ENCODE assay signal across 10 mouse cellular contexts in the genomic region with DNA sequence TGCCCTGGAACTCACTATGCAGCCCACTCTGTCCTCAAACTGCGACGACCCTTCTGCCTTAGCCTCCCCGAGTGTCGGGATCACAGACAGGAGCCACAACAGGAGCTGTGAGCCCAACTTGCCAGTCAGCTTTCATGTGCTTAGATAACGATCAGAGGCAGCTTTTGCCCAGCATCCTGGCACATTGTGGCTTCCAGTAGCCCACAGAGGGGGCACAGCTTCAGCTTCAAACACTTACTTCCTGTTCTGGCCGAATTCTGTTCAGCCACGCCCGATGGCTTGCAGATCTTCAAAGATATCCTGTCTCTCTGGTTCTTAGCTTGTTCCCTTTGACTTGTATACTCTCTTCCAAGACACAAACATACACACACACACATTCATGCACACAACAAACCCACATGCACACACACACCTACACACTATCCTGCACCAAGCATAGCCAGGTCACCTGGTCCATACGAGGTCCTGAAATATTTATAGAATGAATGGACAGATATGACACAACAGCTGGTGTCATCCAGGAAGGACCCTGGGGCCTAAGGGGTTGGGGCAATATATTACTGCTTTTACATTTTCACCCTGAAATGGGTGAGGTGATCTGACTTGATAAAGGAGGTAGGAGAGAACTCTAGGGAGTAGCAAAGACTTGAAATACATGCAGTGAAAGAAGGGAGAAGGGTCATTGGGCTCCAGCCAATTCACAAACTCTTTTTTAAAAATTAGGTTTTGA. TPM values are rescaled to one million over a fixed set of nuclear protein-coding genes. Genes with fewer than 3 reads are reported as not detected.
DNase-seq lines count a peak whose midpoint lies in the region; ATAC-seq and TF ChIP-seq lines count a peak whose summit lies in the region.
"Had no signal": no experiment of that assay in that cellular context is flagged by ENCODE, and none has a peak within 500 bp of the region (broad histone marks: within the 10 kb centered on the region; RNA-seq: fewer than 3 reads in every experiment).

No protein-coding gene starts in this region.

- ATAC-seq in liver, embryonic 12.5 days = peak; percentile 28
- peak; percentile 64; the same call in 1 of the 2 replicates for ATAC-seq in neutrophil, adult 5-6 weeks (ENCODE audit: extremely low read depth, insufficient number of reproducible peaks, low FRiP score, poor library complexity, severe bottlenecking)
- ATAC-seq in hindbrain, postnatal 0 days = no peak

- peaks cover 10% of the 10 kb centered on the region; the same call in 1 of the 2 replicates for H3K4me1 ChIP-seq in spleen, adult 2 months (ENCODE audit: control insufficient read depth, insufficient read depth, insufficient read length)
- peaks cover 12% of the 10 kb centered on the region for H3K4me1 ChIP-seq in bone marrow macrophage, adult 2 months (ENCODE audit: control insufficient read depth, insufficient read depth, low read length)
- H3K4me1 ChIP-seq in liver, embryonic 12.5 days = peaks cover 46% of the 10 kb centered on the region
- H3K4me1 ChIP-seq in cerebellum, adult 2 months (ENCODE audit: control insufficient read depth, insufficient read depth, low read length) = peaks cover 4% of the 10 kb centered on the region; the same call in 1 of the 2 replicates
- H3K4me1 ChIP-seq in hindbrain, postnatal 0 days (ENCODE audit: insufficient read depth, low read length) = no peaks in the 10 kb centered on the region
- H3K4me1 ChIP-seq: forebrain, embryonic 12.5 days had no signal

- H3K4me3 ChIP-seq in spleen, adult 2 months (ENCODE audit: extremely low read depth, insufficient read depth, insufficient read length) = peak overlapping the region; percentile 3; the same call in 1 of the 2 replicates
- H3K4me3 ChIP-seq in bone marrow macrophage, adult 2 months (ENCODE audit: insufficient read depth, low read length) = no peak overlapping the region
- H3K4me3 ChIP-seq in liver, embryonic 12.5 days = no peak overlapping the region
- no peak overlapping the region for H3K4me3 ChIP-seq in cerebellum, adult 2 months (replicated peaks; ENCODE audit: insufficient read depth, low read depth, low read length)
- no peak overlapping the region for H3K4me3 ChIP-seq in hindbrain, postnatal 0 days (ENCODE audit: low read length)
- H3K4me3 ChIP-seq: forebrain, embryonic 12.5 days had no signal

- H3K27ac ChIP-seq in spleen, adult 2 months (ENCODE audit: insufficient read depth, low read length) = peak overlapping the region; percentile 85
- peak overlapping the region; percentile 25 for H3K27ac ChIP-seq in bone marrow macrophage, adult 2 months (ENCODE audit: insufficient read depth, low read depth, low read length)
- peak overlapping the region; percentile 78 for H3K27ac ChIP-seq in liver, embryonic 12.5 days
- H3K27ac ChIP-seq in cerebellum, adult 2 months (ENCODE audit: insufficient read depth, low read length) = no peak overlapping the region
- H3K27ac ChIP-seq in hindbrain, postnatal 0 days = no peak overlapping the region
- H3K27ac ChIP-seq: forebrain, embryonic 12.5 days had no signal

- H3K9ac ChIP-seq in liver, embryonic 12.5 days = peak overlapping the region; percentile 47; the same call in 1 of the 2 replicates
- H3K9ac ChIP-seq in hindbrain, postnatal 0 days (replicated peaks; ENCODE audit: low read length) = no peak overlapping the region
- H3K9ac ChIP-seq: forebrain, embryonic 12.5 days had no signal

- 8% methylated on average over 9 of the region's 9 CpGs for WGBS in spleen, adult 2 months
- WGBS in liver, embryonic 12.5 days (ENCODE audit: insufficient replicate concordance) = 24% methylated on average over 9 of the region's 9 CpGs
- 70% methylated on average over 9 of the region's 9 CpGs for WGBS in cerebellum, adult 2 months
- 72% methylated on average over 9 of the region's 9 CpGs for WGBS in hindbrain, postnatal 0 days

- peak in 1 of 2 experiments; percentile 48 for DNase-seq in spleen, adult 2 months (ENCODE audit: low read depth in 1 of 2, low spot score in 2 of 2)
- no peak for DNase-seq in spleen, postnatal 4 days (ENCODE audit: low spot score in 2 of 2)
- DNase-seq in cerebellum, adult 2 months = no peak
- DNase-seq in hindbrain, postnatal 0 days (ENCODE audit: low spot score) = no peak
- DNase-seq: kidney, postnatal 14 days had no signal

- TF ChIP-seq CTCF in spleen, adult 2 months (IDR thresholded peaks at IDR 0.05; ENCODE audit: extremely low read depth, insufficient read depth, insufficient read length, insufficient replicate concordance) = no peak
- no peak for TF ChIP-seq CTCF in bone marrow macrophage, adult 2 months (IDR thresholded peaks at IDR 0.05; ENCODE audit: low read depth, low read length)
- no peak for TF ChIP-seq CTCF in cerebellum, adult 2 months (IDR thresholded peaks at IDR 0.05; ENCODE audit: borderline replicate concordance, insufficient read depth, low read depth, low read length)
- TF ChIP-seq CTCF in hindbrain, postnatal 0 days (IDR thresholded peaks at IDR 0.05; ENCODE audit: low read depth) = no peak

- TF ChIP-seq POLR2A in spleen, adult 2 months (IDR thresholded peaks at IDR 0.05; ENCODE audit: low read depth, low read length) = no peak; the same call in 1 of the 2 replicates
- no peak for TF ChIP-seq POLR2A in bone marrow macrophage, adult 2 months (IDR thresholded peaks at IDR 0.05; ENCODE audit: borderline replicate concordance, low read depth, low read length)
- no peak for TF ChIP-seq POLR2A in cerebellum, adult 2 months (IDR thresholded peaks at IDR 0.05; ENCODE audit: borderline replicate concordance, insufficient read depth, low read length)

- no peaks in the 10 kb centered on the region for H3K27me3 ChIP-seq in spleen, adult 2 months (ENCODE audit: control insufficient read depth, insufficient read depth, low read length)
- H3K27me3 ChIP-seq in liver, embryonic 12.5 days (replicated peaks) = no peaks in the 10 kb centered on the region
- H3K27me3 ChIP-seq in cerebellum, adult 2 months (ENCODE audit: control insufficient read depth, insufficient read depth, low read length) = no peaks in the 10 kb centered on the region
- no peaks in the 10 kb centered on the region for H3K27me3 ChIP-seq in hindbrain, postnatal 0 days (ENCODE audit: insufficient read depth, low read length)
- H3K27me3 ChIP-seq: forebrain, embryonic 12.5 days had no signal

- H3K4me2 ChIP-seq in liver, embryonic 12.5 days = peak overlapping the region; percentile 49
- H3K4me2 ChIP-seq in hindbrain, postnatal 0 days (ENCODE audit: low read depth, low read length) = no peak overlapping the region
- H3K4me2 ChIP-seq: forebrain, embryonic 12.5 days; midbrain, embryonic 11.5 days had no signal

- H3K9me3 ChIP-seq in liver, embryonic 12.5 days (replicated peaks) = no peaks in the 10 kb centered on the region
- no peaks in the 10 kb centered on the region for H3K9me3 ChIP-seq in hindbrain, postnatal 0 days (ENCODE audit: low read length)
- H3K9me3 ChIP-seq: forebrain, embryonic 12.5 days had no signal

- H3K36me3 ChIP-seq in spleen, adult 2 months (ENCODE audit: control insufficient read depth, insufficient read depth, low read length) = peaks cover under 1% of the 10 kb centered on the region; the same call in 1 of the 2 replicates
- peaks cover 11% of the 10 kb centered on the region for H3K36me3 ChIP-seq in liver, embryonic 12.5 days
- no peaks in the 10 kb centered on the region for H3K36me3 ChIP-seq in hindbrain, postnatal 0 days (ENCODE audit: insufficient read depth, low read length)

RNA-seq across cellular contexts. Expression of gene Myl6b, which starts 6.3 kb away (rescaled TPM):
- polyA plus RNA-seq in spleen, adult 2 months (2012; rRNA removed) = 0.67 and 1.1 TPM in 2 replicates
- 2.5 and 3.9 TPM in 2 replicates for polyA plus RNA-seq in bone marrow macrophage, adult 2 months (2012; ENCODE audit: insufficient read depth, insufficient read length, missing spikeins)
- 1.3 and 1.6 TPM in 2 replicates for polyA plus RNA-seq in liver, embryonic 12.5 days (2016; fragmentation: Nextera tagmentation; extraction: Ambion mirVana)
- total RNA-seq in neutrophil, adult 5-6 weeks (2017) = 0.58 and 2.0 TPM in 2 replicates
- 28.9 and 36.1 TPM in 2 replicates for polyA plus RNA-seq in cerebellum, adult 2 months (2012; rRNA removed)
- 27.1 and 34.6 TPM in 2 replicates for total RNA-seq in hindbrain, postnatal 0 days (2014; rRNA removed)
- polyA plus RNA-seq in hindbrain, postnatal 0 days (2015; fragmentation: Nextera tagmentation; extraction: Ambion mirVana) = 4.2 and 4.9 TPM in 2 replicates

RNA-seq across cellular contexts. Expression of gene Myl6, which starts 10.9 kb away (rescaled TPM):
- polyA plus RNA-seq in spleen, adult 2 months (2012; rRNA removed) = 376 and 451 TPM in 2 replicates
- 1,186 and 1,257 TPM in 2 replicates for polyA plus RNA-seq in bone marrow macrophage, adult 2 months (2012; ENCODE audit: insufficient read depth, insufficient read length, missing spikeins)
- polyA plus RNA-seq in liver, embryonic 12.5 days (2016; fragmentation: Nextera tagmentation; extraction: Ambion mirVana) = 533 and 540 TPM in 2 replicates
- 1,334 and 1,420 TPM in 2 replicates for total RNA-seq in neutrophil, adult 5-6 weeks (2017)
- 1,381 and 1,434 TPM in 2 replicates for polyA plus RNA-seq in cerebellum, adult 2 months (2012; rRNA removed)
- total RNA-seq in hindbrain, postnatal 0 days (2014; rRNA removed) = 565 and 585 TPM in 2 replicates
- 1,081 and 1,089 TPM in 2 replicates for polyA plus RNA-seq in hindbrain, postnatal 0 days (2015; fragmentation: Nextera tagmentation; extraction: Ambion mirVana)

RNA-seq across cellular contexts. Expression of gene Esyt1, which starts 20.9 kb away (rescaled TPM):
- 121 and 148 TPM in 2 replicates for polyA plus RNA-seq in spleen, adult 2 months (2012; rRNA removed)
- polyA plus RNA-seq in bone marrow macrophage, adult 2 months (2012; ENCODE audit: insufficient read depth, insufficient read length, missing spikeins) = 179 and 197 TPM in 2 replicates
- 15.0 and 16.0 TPM in 2 replicates for polyA plus RNA-seq in liver, embryonic 12.5 days (2016; fragmentation: Nextera tagmentation; extraction: Ambion mirVana)
- 158 and 160 TPM in 2 replicates for total RNA-seq in neutrophil, adult 5-6 weeks (2017)
- polyA plus RNA-seq in cerebellum, adult 2 months (2012; rRNA removed) = 36.3 and 37.3 TPM in 2 replicates
- 22.9 and 29.0 TPM in 2 replicates for total RNA-seq in hindbrain, postnatal 0 days (2014; rRNA removed)
- 13.3 TPM in 2 replicates for polyA plus RNA-seq in hindbrain, postnatal 0 days (2015; fragmentation: Nextera tagmentation; extraction: Ambion mirVana)

RNA-seq across cellular contexts. Expression of gene Zc3h10, which starts 42.8 kb away (rescaled TPM):
- 17.4 and 19.9 TPM in 2 replicates for polyA plus RNA-seq in spleen, adult 2 months (2012; rRNA removed)
- 9.6 and 15.4 TPM in 2 replicates for polyA plus RNA-seq in bone marrow macrophage, adult 2 months (2012; ENCODE audit: insufficient read depth, insufficient read length, missing spikeins)
- 7.7 and 8.1 TPM in 2 replicates for polyA plus RNA-seq in liver, embryonic 12.5 days (2016; fragmentation: Nextera tagmentation; extraction: Ambion mirVana)
- 36.2 and 37.9 TPM in 2 replicates for total RNA-seq in neutrophil, adult 5-6 weeks (2017)
- polyA plus RNA-seq in cerebellum, adult 2 months (2012; rRNA removed) = 15.4 and 18.7 TPM in 2 replicates
- 19.3 and 19.4 TPM in 2 replicates for total RNA-seq in hindbrain, postnatal 0 days (2014; rRNA removed)
- polyA plus RNA-seq in hindbrain, postnatal 0 days (2015; fragmentation: Nextera tagmentation; extraction: Ambion mirVana) = 12.5 and 13.8 TPM in 2 replicates

RNA-seq across cellular contexts. Expression of gene Rpl41, which starts 44.3 kb away (rescaled TPM):
- 2,135 and 2,270 TPM in 2 replicates for polyA plus RNA-seq in spleen, adult 2 months (2012; rRNA removed)
- polyA plus RNA-seq in bone marrow macrophage, adult 2 months (2012; ENCODE audit: insufficient read depth, insufficient read length, missing spikeins) = 2,460 and 2,819 TPM in 2 replicates
- 2,924 and 3,037 TPM in 2 replicates for polyA plus RNA-seq in liver, embryonic 12.5 days (2016; fragmentation: Nextera tagmentation; extraction: Ambion mirVana)
- total RNA-seq in neutrophil, adult 5-6 weeks (2017) = 1,707 and 2,029 TPM in 2 replicates
- polyA plus RNA-seq in cerebellum, adult 2 months (2012; rRNA removed) = 1,271 and 1,490 TPM in 2 replicates
- 412 and 501 TPM in 2 replicates for total RNA-seq in hindbrain, postnatal 0 days (2014; rRNA removed)
- 2,609 and 2,618 TPM in 2 replicates for polyA plus RNA-seq in hindbrain, postnatal 0 days (2015; fragmentation: Nextera tagmentation; extraction: Ambion mirVana)

Comparison
In these comparisons a context has a peak if more than half of its experiments do, and no peak if none do; other contexts are left out.
1. H3K27ac ChIP-seq: peak in spleen, adult 2 months (single experiment), bone marrow macrophage, adult 2 months (single experiment) and liver, embryonic 12.5 days (single experiment); none in cerebellum, adult 2 months (single experiment) and hindbrain, postnatal 0 days (single experiment).